Mouse (Mus musculus) lung, postnatal 14 days (tissue): Measurements from ENCODE around the gene Olfr917.

Experiments
- DNase-seq: peaks from one replicate; pipeline ENCODE4 v3.0.0; 2021

Olfr917 gene

DNA sequence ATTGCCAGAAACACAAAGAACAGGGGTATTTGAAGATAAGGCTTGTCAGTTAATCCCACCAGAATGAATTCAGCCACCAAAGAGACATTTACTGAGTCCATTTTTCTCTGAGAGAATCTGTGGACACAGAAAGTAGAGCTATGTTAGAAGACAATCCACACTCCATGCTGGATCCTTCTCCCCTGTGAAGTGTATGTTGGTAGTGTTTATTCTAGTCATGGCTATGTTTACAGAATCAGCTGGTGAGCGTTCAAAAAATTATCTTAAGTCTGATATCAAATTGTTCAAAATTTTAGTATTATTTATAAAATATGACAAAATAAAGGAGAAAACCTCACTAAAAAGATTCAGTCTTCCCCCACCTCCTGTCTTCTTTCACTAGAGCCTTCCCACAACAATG, at the start of gene Olfr917:
TSS of gene Olfr917 (minus strand) at position 101 of the 400 bp plus-strand sequence.
- no peak for DNase-seq

DNA sequence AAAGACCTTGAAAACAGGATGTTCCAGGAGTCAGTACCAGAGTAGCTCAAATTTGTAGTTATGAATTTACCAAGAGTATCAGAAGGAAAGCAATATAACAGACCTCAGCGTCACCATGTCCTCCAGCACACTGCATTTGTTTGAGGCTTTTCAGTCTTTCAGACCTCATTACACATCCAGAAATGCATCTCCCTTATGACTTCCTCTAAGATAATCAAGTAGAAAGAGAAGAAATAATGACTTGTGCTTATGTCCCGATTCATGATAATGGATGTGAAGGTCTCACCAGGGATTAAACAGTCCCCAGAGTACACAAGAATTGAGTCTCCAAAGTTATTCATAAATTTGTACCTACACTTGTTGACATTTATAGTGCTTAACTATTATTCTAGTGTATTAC, 8.9 kb upstream of the Olfr917 start, which contains the start of gene Olfr918:
TSS of gene Olfr918 (minus strand) at position 101 of the 400 bp plus-strand sequence.
- DNase-seq, result no peak

DNA sequence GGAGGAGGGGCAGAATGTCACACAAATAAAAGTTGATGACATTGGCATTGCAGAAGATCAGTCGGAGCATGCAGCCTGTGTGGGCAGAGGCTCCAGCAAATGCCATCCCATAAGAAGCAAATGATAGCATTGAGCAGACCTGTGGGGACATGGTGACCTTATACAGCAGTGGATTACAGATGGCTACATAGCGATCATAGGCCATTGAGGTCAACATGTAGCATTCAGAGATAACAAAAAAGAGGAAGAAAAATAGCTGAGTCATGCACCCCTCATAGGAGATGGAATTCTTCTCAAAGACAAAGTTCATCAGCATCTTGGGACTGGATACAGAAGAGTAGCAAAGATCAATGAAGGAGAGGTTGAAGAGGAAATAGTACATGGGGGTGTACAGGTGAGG, 7.2 kb upstream of the Olfr917 start:
- no peak for DNase-seq

DNA sequence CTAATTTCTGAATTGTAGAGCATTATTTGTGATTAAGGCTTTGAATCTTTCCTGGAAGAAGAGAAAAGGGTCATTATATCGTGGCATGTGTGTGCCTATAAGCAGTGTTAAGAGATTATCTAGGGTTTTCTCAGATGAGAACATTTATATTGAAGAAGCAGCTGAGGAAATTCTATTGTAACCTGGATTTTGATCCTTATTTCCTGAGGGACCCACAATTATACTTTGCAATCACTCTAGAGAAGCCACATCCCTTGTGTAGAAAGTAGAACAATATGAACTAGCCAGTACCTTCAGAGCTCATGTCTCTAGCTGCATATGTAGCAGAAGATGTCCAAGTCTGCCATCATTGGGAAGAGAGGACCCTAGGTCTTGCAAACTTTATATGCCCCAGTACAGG, 5.9 kb downstream of the Olfr917 start, which contains the start of gene Olfr916:
TSS of gene Olfr916 (minus strand) at position 101 of the 400 bp plus-strand sequence.
- no peak for DNase-seq

DNA sequence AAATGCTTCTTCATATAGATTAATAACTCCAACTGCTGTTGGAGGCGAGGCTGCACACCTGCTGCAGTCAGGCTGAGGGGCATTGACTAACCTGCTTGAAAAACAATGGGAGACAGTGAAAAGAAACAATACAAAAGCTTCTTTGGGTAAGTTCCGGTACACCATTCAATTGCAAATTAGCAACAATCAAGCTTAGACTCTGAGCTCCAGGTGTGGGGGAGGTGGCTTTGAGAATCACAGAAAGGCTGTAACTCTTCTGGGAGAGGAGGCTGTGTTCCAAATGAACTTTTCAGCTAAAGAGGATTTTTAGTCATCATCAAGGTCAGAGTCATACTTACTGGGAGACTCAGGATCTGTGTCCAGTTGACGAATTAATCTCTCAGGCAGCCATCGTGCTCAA, 33.2 kb downstream of the Olfr917 start:
- no peak for DNase-seq
